Mouse (Mus musculus) testis, postnatal 14 days (tissue): ENCODE measurements around the gene Jade2.
"Not testable (repeated sequence)": the region's sequence is repeated elsewhere in the genome, so short reads cannot be mapped to it uniquely, and the experiment has no call there.

Experiments
- DNase-seq: peaks from one replicate; pipeline ENCODE4 v3.0.0; 2021; ENCODE audit warnings: low spot score

Gene Jade2

GRCm38 (mm10) chr11:51790662-51791061 is 66.8 kb downstream of the Jade2 start:
- DNase-seq, result no peak

DNA sequence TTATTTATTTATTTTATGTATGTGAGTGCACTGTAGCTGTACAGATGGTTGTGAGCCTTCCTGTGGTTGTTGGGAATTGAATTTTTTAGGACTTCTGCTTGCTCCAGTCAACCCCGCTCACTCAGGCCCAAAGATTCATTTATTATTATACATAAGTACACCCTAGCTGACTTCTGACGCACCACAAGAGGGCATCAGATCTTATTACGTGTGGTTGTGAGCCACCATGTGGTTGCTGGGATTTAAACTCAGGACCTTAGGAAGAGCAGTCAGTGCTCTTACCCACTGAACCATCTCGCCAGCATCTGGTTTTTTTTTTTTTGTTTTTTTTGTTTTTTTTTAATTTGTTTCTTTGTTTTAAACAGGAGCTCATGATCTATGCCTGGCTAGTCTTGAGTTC is 67.7 kb downstream of the Jade2 start:
- DNase-seq, result not testable (repeated sequence)

- DNase-seq, result no peak
Measured at GRCm38 (mm10) chr11:51785926-51786325, 71.5 kb downstream of the Jade2 start.

DNA sequence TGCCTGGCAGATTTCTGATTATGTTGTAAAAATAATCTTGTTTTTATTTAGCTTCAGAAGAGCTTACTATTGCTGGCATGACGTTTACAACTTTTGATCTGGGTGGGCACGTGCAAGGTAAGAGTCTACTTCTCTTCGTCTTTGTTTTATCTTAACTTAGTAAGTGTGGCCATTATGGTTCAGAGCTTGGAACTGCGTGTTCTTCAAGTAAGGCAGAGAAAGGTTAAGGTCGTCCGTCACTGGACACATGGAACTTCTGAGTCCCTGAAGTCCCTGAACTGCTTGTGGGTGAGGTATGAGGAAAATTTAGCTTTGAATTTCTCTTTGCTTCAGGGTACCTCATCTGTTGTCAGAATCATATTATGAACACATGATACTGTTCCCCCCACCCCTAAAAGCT is 74.7 kb downstream of the Jade2 start:
- DNase-seq, result no peak

GRCm38 (mm10) chr11:51780773-51781267 is 76.6 kb downstream of the Jade2 start:
- no peak for DNase-seq

GRCm38 (mm10) chr11:51777478-51777877 is 80.0 kb downstream of the Jade2 start:
- DNase-seq, result no peak

GRCm38 (mm10) chr11:51775507-51775906 is 81.9 kb downstream of the Jade2 start:
- no peak for DNase-seq

DNA sequence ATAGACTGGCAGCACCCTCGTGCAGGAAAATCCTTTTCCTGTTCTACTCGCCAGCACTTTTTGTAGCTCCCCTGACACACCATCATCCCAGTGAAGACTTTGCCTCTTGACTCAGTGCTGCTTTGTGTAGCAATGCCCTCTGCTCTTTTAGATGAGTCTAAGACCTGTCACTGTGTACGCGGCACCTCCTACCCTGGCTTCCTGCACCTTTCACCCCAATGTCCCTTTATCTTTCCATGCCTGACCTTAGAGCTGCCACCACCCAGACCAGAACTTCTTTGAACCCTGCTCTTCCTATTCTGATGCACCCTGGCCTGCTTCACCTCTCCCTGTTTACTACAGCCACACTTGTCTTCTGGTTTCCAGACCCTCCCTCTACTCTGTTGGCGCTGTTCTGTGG is 89.2 kb downstream of the Jade2 start:
- DNase-seq, result no peak

DNA sequence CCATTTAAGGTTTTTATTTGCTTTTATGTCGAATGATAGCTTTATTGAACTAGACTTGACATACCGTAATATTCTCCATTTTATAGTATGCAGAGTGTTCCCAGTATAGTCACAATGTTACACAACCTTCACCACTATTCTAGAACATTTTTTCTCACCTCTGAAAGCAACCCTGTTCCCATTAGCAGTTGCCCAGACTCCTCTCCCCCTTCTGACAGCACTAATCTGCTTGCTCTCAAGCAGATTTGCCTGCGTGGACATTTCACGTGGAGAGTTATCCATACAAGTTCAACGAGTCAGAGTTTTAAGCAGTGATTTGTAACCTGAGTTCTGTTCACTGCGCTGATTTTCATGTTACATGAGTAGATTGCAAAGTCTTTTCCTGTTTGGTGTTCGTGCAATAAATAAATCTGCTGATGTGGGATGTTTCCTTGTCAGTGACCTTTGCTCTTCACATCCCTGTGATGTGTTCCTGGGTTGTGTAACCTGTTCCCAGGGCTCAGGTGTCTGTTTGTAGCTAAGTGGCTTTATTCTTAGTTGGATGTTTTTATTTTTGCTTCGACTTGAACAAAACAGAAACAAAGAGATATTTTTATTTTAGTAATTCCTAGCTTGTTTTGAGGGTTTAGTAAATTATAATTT is 89.8 kb downstream of the Jade2 start:
- DNase-seq, result no peak

GRCm38 (mm10) chr11:51764816-51765215 is 92.6 kb downstream of the Jade2 start:
- no peak for DNase-seq

DNA sequence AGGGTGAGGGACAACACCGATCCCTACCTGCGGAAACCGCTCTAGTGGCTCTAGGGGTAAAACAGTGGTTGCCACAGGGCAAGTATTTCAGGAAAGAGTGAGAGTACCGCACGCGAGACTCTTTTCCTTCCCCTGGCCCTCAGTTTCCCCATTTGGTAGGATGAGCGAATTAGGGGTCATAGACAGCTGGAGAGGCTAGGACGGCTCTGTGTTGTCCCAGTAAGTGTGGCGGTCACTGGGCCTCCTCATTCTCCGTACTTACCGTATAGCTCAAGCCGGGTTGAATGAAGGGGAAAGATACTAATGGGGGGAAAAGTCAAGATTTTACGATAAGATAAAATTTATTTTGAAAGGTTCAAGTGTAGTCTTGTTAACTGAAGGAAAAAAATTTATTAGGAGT is 93.5 kb downstream of the Jade2 start:
- DNase-seq, result no peak
